Mouse (Mus musculus) megakaryocyte, embryonic 14.5 days (primary cell): ENCODE measurements at regions not wholly inside any gene's neighbourhood (a gene's known extent, or its start where the extent isn't known, plus 50 kb on each side); places are given as distances from the start of the nearest gene placed in this dataset.

ENCODE experiments used
- FLI1 ChIP-seq: IDR thresholded peaks from 2 replicates; pipeline ENCODE4 v1.6.1; 2012; ENCODE audit warnings: low read length, inconsistent platforms, mixed read lengths
- GATA1 ChIP-seq: IDR thresholded peaks from 3 replicates; pipeline ENCODE4 v1.6.1; 2012; ENCODE audit warnings: mixed read lengths, low read length, inconsistent platforms, borderline replicate concordance

DNA sequence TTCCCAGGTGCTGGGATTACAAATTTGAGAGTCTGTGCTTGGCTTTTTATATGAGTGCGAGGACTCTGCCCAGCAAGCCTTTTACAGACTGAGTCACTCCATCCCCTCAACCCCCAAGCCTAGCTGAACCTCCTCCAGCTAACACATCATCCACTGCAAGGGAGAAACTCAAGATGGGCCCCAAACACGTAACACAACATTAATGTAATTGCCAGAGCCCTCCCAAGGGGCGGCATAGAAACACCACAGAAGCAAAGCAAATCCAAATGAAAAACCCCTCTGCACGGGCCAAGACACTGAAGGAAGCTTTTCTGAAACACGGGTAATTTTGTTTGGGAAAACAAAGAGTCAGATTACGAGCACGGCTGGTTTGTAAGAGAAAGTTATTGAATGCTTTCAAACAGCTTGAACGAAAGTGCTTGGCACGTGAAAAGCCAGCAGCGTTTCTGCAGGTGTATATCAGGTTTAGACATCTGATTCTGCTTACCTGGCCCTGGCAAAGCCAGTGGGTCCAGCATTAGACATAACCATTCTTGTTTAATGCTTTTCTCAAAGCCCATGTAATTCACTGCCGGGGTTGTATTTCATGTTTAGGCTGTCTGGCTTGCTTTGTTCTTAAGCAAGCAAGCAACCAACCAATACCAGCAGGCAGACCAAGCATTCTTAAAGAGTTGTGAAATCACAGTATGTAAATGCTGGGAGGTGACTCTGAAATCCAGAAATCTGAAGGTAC, 132.8 kb downstream of the Ets2 start:
- TF ChIP-seq GATA1 (no peak), FLI1 (no peak)
